Mouse (Mus musculus) heart, embryonic 16.5 days (tissue): ENCODE results near the gene Ptp4a2. TPM values are rescaled to one million over a fixed set of nuclear protein-coding genes. Genes with fewer than 3 reads are reported as not detected.

Experiments
- ATAC-seq: fragments of 200-750 bp; cut with Nextera tagmentation; replicated peaks from 2 replicates; pipeline ENCODE4 v1.8.0; 2017; ENCODE audit warnings: moderate number of reproducible peaks; ENCODE audit not compliant: insufficient read depth, low FRiP score; ENCODE audit errors: extremely low read depth
- H3K27ac ChIP-seq: fragments of 300-500 bp; sonication (generic); 2 replicates; pipeline ENCODE4 v1.5.1; 2014; ENCODE audit warnings: mild to moderate bottlenecking, low read length, control low read depth, moderate library complexity
- H3K27me3 ChIP-seq: fragments of 300-500 bp; sonication (generic); 2 replicates; pipeline ENCODE4 v1.6.1; 2014; ENCODE audit warnings: low read length, mixed read lengths; ENCODE audit not compliant: control insufficient read depth, insufficient read depth
- H3K36me3 ChIP-seq: fragments of 300-500 bp; sonication (generic); 2 replicates; pipeline ENCODE4 v1.6.1; 2014; ENCODE audit not compliant: control insufficient read depth, insufficient read depth
- H3K4me1 ChIP-seq: fragments of 300-500 bp; sonication (generic); 2 replicates; pipeline ENCODE4 v1.6.1; 2014; ENCODE audit warnings: low read length, mixed read lengths; ENCODE audit not compliant: control insufficient read depth, insufficient read depth
- H3K4me2 ChIP-seq: fragments of 300-500 bp; sonication (generic); 2 replicates; pipeline ENCODE4 v1.6.1; 2014; ENCODE audit warnings: low read depth, mild to moderate bottlenecking, control low read depth, low read length
- H3K4me3 ChIP-seq: fragments of 300-500 bp; sonication (generic); 2 replicates; pipeline ENCODE4 v1.5.1; 2014; ENCODE audit warnings: mild to moderate bottlenecking, control low read depth, low read length
- H3K9ac ChIP-seq: fragments of 300-500 bp; sonication (generic); 2 replicates; pipeline ENCODE4 v1.6.1; 2014; ENCODE audit warnings: low read length, control low read depth
- H3K9me3 ChIP-seq: fragments of 300-500 bp; sonication (generic); replicated peaks from 2 replicates; pipeline ENCODE4 v1.6.1; 2016; ENCODE audit warnings: low read length; ENCODE audit not compliant: control insufficient read depth
- WGBS: fragments of 180-500 bp; shearing (Covaris S2); extraction: QIAGEN DNeasy Blood & Tissue Kit; methylation state at CpG from one replicate; pipeline ENCODE4 v1.1.7; 2014; 5-methylcytosine and 5-hydroxymethylcytosine counted together
- polyA plus RNA-seq: library from polyadenylated mRNA; unstranded; fragments of >200 nt; fragmentation: Nextera tagmentation; extraction: Ambion mirVana; gene quantifications from 2 replicates; pipeline ENCODE4 v1.2.1, GENCODE M21; 2015

Ptp4a2 gene
- polyA plus RNA-seq, 1 experiment from 2014 or later, result 352 TPM

- WGBS, result 73% methylated on average over 7 of the region's 7 CpGs
- Histone ChIP-seq H3K4me3 (no peak overlapping the region), H3K27me3 (no peaks in the 10 kb centered on the region), H3K9ac (no peak overlapping the region), H3K4me2 (no peak overlapping the region), H3K9me3 (no peaks in the 10 kb centered on the region), H3K27ac (no peak overlapping the region), H3K36me3 (no peaks in the 10 kb centered on the region), H3K4me1 (peaks cover 19% of the 10 kb centered on the region)
- no peak for ATAC-seq
Observed at GRCm38 (mm10) chr4:129792666-129793202, 18.3 kb upstream of the Ptp4a2 start.

GRCm38 (mm10) chr4:129793713-129794329 is 17.2 kb upstream of the Ptp4a2 start:
- 68% methylated on average over 5 of the region's 5 CpGs for WGBS
- H3K4me1 ChIP-seq, result peaks cover 19% of the 10 kb centered on the region
- no peak overlapping the region for H3K4me2 ChIP-seq
- no peak overlapping the region for H3K4me3 ChIP-seq
- H3K9ac ChIP-seq, result no peak overlapping the region
- ATAC-seq, result peak; percentile 69
- no peaks in the 10 kb centered on the region for H3K27me3 ChIP-seq
- peak overlapping the region; percentile 30; the same call in 1 of the 2 replicates for H3K27ac ChIP-seq
- no peaks in the 10 kb centered on the region for H3K9me3 ChIP-seq
- H3K36me3 ChIP-seq, result no peaks in the 10 kb centered on the region

GRCm38 (mm10) chr4:129795151-129795860 is 15.7 kb upstream of the Ptp4a2 start:
- peaks cover 19% of the 10 kb centered on the region for H3K4me1 ChIP-seq
- 10% methylated on average over 17 of the region's 17 CpGs for WGBS
- no peaks in the 10 kb centered on the region for H3K36me3 ChIP-seq
- peak overlapping the region; percentile 1 for H3K4me3 ChIP-seq
- peak overlapping the region; percentile 79 for H3K27ac ChIP-seq
- no peaks in the 10 kb centered on the region for H3K27me3 ChIP-seq
- peak overlapping the region; percentile 63 for H3K9ac ChIP-seq
- no peaks in the 10 kb centered on the region for H3K9me3 ChIP-seq
- ATAC-seq, result peak; percentile 56
- H3K4me2 ChIP-seq, result peak overlapping the region; percentile 55

- peaks cover 19% of the 10 kb centered on the region for H3K4me1 ChIP-seq
- H3K27me3 ChIP-seq, result no peaks in the 10 kb centered on the region
- H3K36me3 ChIP-seq, result no peaks in the 10 kb centered on the region
- WGBS, result 26% methylated on average over 8 of the region's 8 CpGs
- no peak for ATAC-seq
- H3K4me3 ChIP-seq, result peak overlapping the region; percentile 1; the same call in 1 of the 2 replicates
- H3K9ac ChIP-seq, result no peak overlapping the region; the same call in 1 of the 2 replicates
- peak overlapping the region; percentile 79 for H3K27ac ChIP-seq
- peak overlapping the region; percentile 55 for H3K4me2 ChIP-seq
- no peaks in the 10 kb centered on the region for H3K9me3 ChIP-seq
Observed at GRCm38 (mm10) chr4:129795861-129796260, 15.2 kb upstream of the Ptp4a2 start.

- ATAC-seq, result no peak
- Histone ChIP-seq H3K27ac (no peak overlapping the region), H3K9me3 (no peaks in the 10 kb centered on the region), H3K4me3 (no peak overlapping the region), H3K9ac (no peak overlapping the region), H3K4me2 (no peak overlapping the region), H3K4me1 (peaks cover 17% of the 10 kb centered on the region), H3K27me3 (no peaks in the 10 kb centered on the region), H3K36me3 (no peaks in the 10 kb centered on the region)
- WGBS, result 60% methylated on average over 5 of the region's 5 CpGs
Observed at GRCm38 (mm10) chr4:129797985-129798384, 13.0 kb upstream of the Ptp4a2 start.

GRCm38 (mm10) chr4:129803368-129803767 is 7.7 kb upstream of the Ptp4a2 start:
- no peak overlapping the region for H3K9ac ChIP-seq
- no peaks in the 10 kb centered on the region for H3K9me3 ChIP-seq
- no peaks in the 10 kb centered on the region for H3K4me1 ChIP-seq
- no peaks in the 10 kb centered on the region for H3K36me3 ChIP-seq
- no peak overlapping the region for H3K4me2 ChIP-seq
- no peak for ATAC-seq
- H3K4me3 ChIP-seq, result no peak overlapping the region
- 62% methylated on average over 1 of the region's 1 CpGs for WGBS
- no peaks in the 10 kb centered on the region for H3K27me3 ChIP-seq
- H3K27ac ChIP-seq, result no peak overlapping the region

- 89% methylated on average over 3 of the region's 3 CpGs for WGBS
- no peak for ATAC-seq
- no peak overlapping the region for H3K4me3 ChIP-seq
- H3K36me3 ChIP-seq, result no peaks in the 10 kb centered on the region
- no peak overlapping the region for H3K4me2 ChIP-seq
- no peak overlapping the region for H3K9ac ChIP-seq
- no peaks in the 10 kb centered on the region for H3K27me3 ChIP-seq
- 0 out of 2 replicates have a peak, but pooled peaks cover under 1% of the 10 kb centered on the region for H3K4me1 ChIP-seq
- no peak overlapping the region for H3K27ac ChIP-seq
- no peaks in the 10 kb centered on the region for H3K9me3 ChIP-seq
Observed at GRCm38 (mm10) chr4:129805059-129805458, 6.0 kb upstream of the Ptp4a2 start.

- 69% methylated on average over 14 of the region's 14 CpGs for WGBS
- Histone ChIP-seq H3K4me2 (peak overlapping the region; percentile 85), H3K36me3 (no peaks in the 10 kb centered on the region), H3K9me3 (no peaks in the 10 kb centered on the region), H3K4me1 (peaks cover 17% of the 10 kb centered on the region), H3K27me3 (no peaks in the 10 kb centered on the region), H3K4me3 (peak overlapping the region; percentile 63), H3K9ac (peak overlapping the region; percentile 76; the same call in 1 of the 2 replicates), H3K27ac (peak overlapping the region; percentile 72)
- ATAC-seq, result no peak
Observed at GRCm38 (mm10) chr4:129811605-129812468, 818 bp downstream of the Ptp4a2 start.
